ENCODE assay signal across 7 mouse cellular contexts in the genomic region with DNA sequence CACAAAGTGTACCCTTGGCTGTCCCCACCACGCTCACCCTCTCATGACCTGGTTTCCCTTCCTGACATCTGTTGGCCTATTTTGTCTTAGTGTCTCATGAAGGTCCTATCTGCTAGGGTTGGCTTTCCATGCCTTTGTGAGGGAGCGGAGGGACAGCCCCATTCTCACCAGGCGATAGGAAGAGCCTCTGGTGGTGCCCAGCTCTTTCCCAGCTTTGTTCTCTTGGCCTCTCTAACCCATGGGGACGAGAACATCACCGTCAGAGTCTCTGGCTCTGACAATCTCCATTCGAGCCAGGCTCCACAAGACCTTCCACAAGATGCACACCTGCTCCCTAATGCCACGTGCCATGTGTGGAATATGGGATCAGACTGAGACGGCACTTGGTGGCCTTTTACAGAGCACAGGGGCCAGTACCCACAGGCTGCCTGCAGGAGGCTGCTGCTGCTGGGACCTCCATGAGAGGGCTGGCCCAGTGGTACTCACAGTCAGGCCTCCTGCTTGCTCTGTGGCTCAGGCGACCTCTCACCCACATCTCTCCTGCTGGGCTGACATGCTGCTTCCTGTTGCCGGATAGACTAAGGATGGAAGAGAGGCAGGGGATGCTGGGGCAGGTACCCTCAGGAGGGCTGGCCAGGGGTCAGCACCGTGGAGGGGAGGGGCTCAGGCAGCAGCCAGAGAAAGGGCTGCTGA. TPM values are rescaled to one million over a fixed set of nuclear protein-coding genes. Genes with fewer than 3 reads are reported as not detected.
DNase-seq lines count a peak whose midpoint lies in the region; ATAC-seq and TF ChIP-seq lines count a peak whose summit lies in the region.

No protein-coding gene starts in this region.

- no peak overlapping the region for H3K4me3 ChIP-seq in spleen, adult 2 months (ENCODE audit: extremely low read depth, insufficient read depth, insufficient read length)
- H3K4me3 ChIP-seq in embryonic facial prominence, embryonic 14.5 days (ENCODE audit: low read depth, low read length) = no peak overlapping the region
- H3K4me3 ChIP-seq in kidney, postnatal 0 days (replicated peaks; ENCODE audit: low read depth, low read length) = no peak overlapping the region
- H3K4me3 ChIP-seq in neural tube, embryonic 14.5 days (ENCODE audit: low read depth, low read length) = no peak overlapping the region

- TF ChIP-seq POLR2A in spleen, adult 2 months (IDR thresholded peaks at IDR 0.05; ENCODE audit: low read depth, low read length) = no peak

- WGBS in spleen, adult 2 months = 60% methylated on average over 11 of the region's 11 CpGs
- WGBS in embryonic facial prominence, embryonic 14.5 days = 47% methylated on average over 10 of the region's 11 CpGs
- 56% methylated on average over 11 of the region's 11 CpGs for WGBS in kidney, postnatal 0 days
- 43% methylated on average over 11 of the region's 11 CpGs for WGBS in neural tube, embryonic 14.5 days

- DNase-seq in spleen, adult 2 months (ENCODE audit: low read depth in 1 of 2, low spot score in 2 of 2) = no peak
- DNase-seq in spleen, adult 12 weeks (ENCODE audit: low spot score) = no peak
- no peak for DNase-seq in embryonic facial prominence, embryonic 14.5 days (ENCODE audit: low spot score)
- DNase-seq in kidney, postnatal 0 days (ENCODE audit: low spot score) = peak; percentile 51
- DNase-seq in ovary, postnatal 14 days (ENCODE audit: low spot score) = no peak
- no peak for DNase-seq in layer of hippocampus, adult 9-11 months

- peak overlapping the region; percentile 51 for H3K27ac ChIP-seq in spleen, adult 2 months (ENCODE audit: insufficient read depth, low read length)
- peak overlapping the region; percentile 46; the same call in 1 of the 2 replicates for H3K27ac ChIP-seq in embryonic facial prominence, embryonic 14.5 days (replicated peaks; ENCODE audit: low read depth, low read length)
- H3K27ac ChIP-seq in kidney, postnatal 0 days = peak overlapping the region; percentile 77
- H3K27ac ChIP-seq in neural tube, embryonic 14.5 days (ENCODE audit: low read depth, low read length) = peak overlapping the region; percentile 7; the same call in 1 of the 2 replicates

- peaks cover 4% of the 10 kb centered on the region; the same call in 1 of the 2 replicates for H3K36me3 ChIP-seq in spleen, adult 2 months (ENCODE audit: control insufficient read depth, insufficient read depth, low read length)
- no peaks in the 10 kb centered on the region for H3K36me3 ChIP-seq in embryonic facial prominence, embryonic 14.5 days (ENCODE audit: control insufficient read depth, insufficient read depth, low read length)
- H3K36me3 ChIP-seq in kidney, postnatal 0 days (ENCODE audit: insufficient read depth, low read length) = no peaks in the 10 kb centered on the region
- no peaks in the 10 kb centered on the region; the same call in 1 of the 2 replicates for H3K36me3 ChIP-seq in neural tube, embryonic 14.5 days (ENCODE audit: control insufficient read depth, insufficient read depth, low read length)

- H3K4me2 ChIP-seq in embryonic facial prominence, embryonic 14.5 days (ENCODE audit: low read depth, low read length) = no peak overlapping the region
- H3K4me2 ChIP-seq in kidney, postnatal 0 days (ENCODE audit: low read length) = no peak overlapping the region
- H3K4me2 ChIP-seq in neural tube, embryonic 14.5 days (ENCODE audit: low read depth, low read length) = no peak overlapping the region

- peak overlapping the region; percentile 21; the same call in 1 of the 2 replicates for H3K9ac ChIP-seq in embryonic facial prominence, embryonic 14.5 days (ENCODE audit: low read depth, low read length)
- H3K9ac ChIP-seq in kidney, postnatal 0 days (ENCODE audit: low read depth, low read length) = no peak overlapping the region
- no peak overlapping the region for H3K9ac ChIP-seq in neural tube, embryonic 14.5 days (replicated peaks; ENCODE audit: low read depth, low read length)

- no peaks in the 10 kb centered on the region for H3K9me3 ChIP-seq in embryonic facial prominence, embryonic 14.5 days (ENCODE audit: control insufficient read depth, low read length)
- no peaks in the 10 kb centered on the region for H3K9me3 ChIP-seq in kidney, postnatal 0 days (replicated peaks; ENCODE audit: low read length)
- H3K9me3 ChIP-seq in neural tube, embryonic 14.5 days (ENCODE audit: control insufficient read depth, low read length) = no peaks in the 10 kb centered on the region

- peaks cover 52% of the 10 kb centered on the region for H3K4me1 ChIP-seq in spleen, adult 2 months (ENCODE audit: control insufficient read depth, insufficient read depth, insufficient read length)
- H3K4me1 ChIP-seq in embryonic facial prominence, embryonic 14.5 days (ENCODE audit: control insufficient read depth, insufficient read depth, low read length) = peaks cover 2% of the 10 kb centered on the region; the same call in 1 of the 2 replicates
- H3K4me1 ChIP-seq in kidney, postnatal 0 days (replicated peaks; ENCODE audit: insufficient read depth, low read length) = peaks cover 26% of the 10 kb centered on the region; the same call in 1 of the 2 replicates
- peaks cover 38% of the 10 kb centered on the region for H3K4me1 ChIP-seq in neural tube, embryonic 14.5 days (ENCODE audit: control insufficient read depth, insufficient read depth, low read length)

- H3K27me3 ChIP-seq in spleen, adult 2 months (ENCODE audit: control insufficient read depth, insufficient read depth, low read length) = no peaks in the 10 kb centered on the region
- no peaks in the 10 kb centered on the region for H3K27me3 ChIP-seq in embryonic facial prominence, embryonic 14.5 days (replicated peaks; ENCODE audit: control insufficient read depth, insufficient read depth, low read length)
- H3K27me3 ChIP-seq in kidney, postnatal 0 days (ENCODE audit: insufficient read depth, low read length) = no peaks in the 10 kb centered on the region
- no peaks in the 10 kb centered on the region for H3K27me3 ChIP-seq in neural tube, embryonic 14.5 days (ENCODE audit: control insufficient read depth, insufficient read depth, low read length)

- no peak for TF ChIP-seq CTCF in spleen, adult 2 months (IDR thresholded peaks at IDR 0.05; ENCODE audit: extremely low read depth, insufficient read depth, insufficient read length, insufficient replicate concordance)
- peak; percentile 30; the same call in 1 of the 2 replicates for TF ChIP-seq CTCF in kidney, postnatal 0 days (IDR thresholded peaks at IDR 0.05; ENCODE audit: low read depth)

- peak; percentile 22; the same call in 1 of the 2 replicates for ATAC-seq in embryonic facial prominence, embryonic 14.5 days (ENCODE audit: low read depth)
- peak; percentile 61; the same call in 1 of the 2 replicates for ATAC-seq in kidney, postnatal 0 days (replicated peaks; ENCODE audit: low FRiP score, low read depth)
- ATAC-seq in neural tube, embryonic 14.5 days (ENCODE audit: low read depth) = peak; percentile 62

RNA-seq across cellular contexts. Expression of a gene that starts 6.1 kb away (rescaled TPM):
- 57.3 and 62.8 TPM in 2 replicates for polyA plus RNA-seq in spleen, adult 2 months (2012; rRNA removed)
- 4.3 and 5.3 TPM in 2 replicates for polyA plus RNA-seq in embryonic facial prominence, embryonic 14.5 days (2014; fragmentation: Nextera tagmentation; extraction: Ambion mirVana)
- 16.6 and 19.1 TPM in 2 replicates for polyA plus RNA-seq in kidney, postnatal 0 days (2015; fragmentation: Nextera tagmentation; extraction: Ambion mirVana)
- polyA plus RNA-seq in neural tube, embryonic 14.5 days (2014; fragmentation: Nextera tagmentation; extraction: Ambion mirVana) = 15.5 and 17.0 TPM in 2 replicates

RNA-seq across cellular contexts. Expression of a gene that starts 24.3 kb away (rescaled TPM):
- 11.5 and 13.5 TPM in 2 replicates for polyA plus RNA-seq in spleen, adult 2 months (2012; rRNA removed)
- 6.9 and 7.2 TPM in 2 replicates for polyA plus RNA-seq in embryonic facial prominence, embryonic 14.5 days (2014; fragmentation: Nextera tagmentation; extraction: Ambion mirVana)
- 13.6 and 14.4 TPM in 2 replicates for polyA plus RNA-seq in kidney, postnatal 0 days (2015; fragmentation: Nextera tagmentation; extraction: Ambion mirVana)
- polyA plus RNA-seq in neural tube, embryonic 14.5 days (2014; fragmentation: Nextera tagmentation; extraction: Ambion mirVana) = 1.8 and 3.8 TPM in 2 replicates

RNA-seq across cellular contexts. Expression of a gene that starts 27.7 kb away (rescaled TPM):
- 1.1 and 1.6 TPM in 2 replicates for polyA plus RNA-seq in spleen, adult 2 months (2012; rRNA removed)
- polyA plus RNA-seq in embryonic facial prominence, embryonic 14.5 days (2014; fragmentation: Nextera tagmentation; extraction: Ambion mirVana) = 0.59 and 0.70 TPM in 2 replicates
- 4.2 and 4.5 TPM in 2 replicates for polyA plus RNA-seq in kidney, postnatal 0 days (2015; fragmentation: Nextera tagmentation; extraction: Ambion mirVana)
- 2.8 and 3.5 TPM in 2 replicates for polyA plus RNA-seq in neural tube, embryonic 14.5 days (2014; fragmentation: Nextera tagmentation; extraction: Ambion mirVana)

RNA-seq across cellular contexts. Expression of a gene that starts 50.3 kb away (rescaled TPM):
- polyA plus RNA-seq in spleen, adult 2 months (2012; rRNA removed) = 51.7 and 54.1 TPM in 2 replicates
- polyA plus RNA-seq in embryonic facial prominence, embryonic 14.5 days (2014; fragmentation: Nextera tagmentation; extraction: Ambion mirVana) = 81.7 and 86.3 TPM in 2 replicates
- 68.9 and 69.8 TPM in 2 replicates for polyA plus RNA-seq in kidney, postnatal 0 days (2015; fragmentation: Nextera tagmentation; extraction: Ambion mirVana)
- polyA plus RNA-seq in neural tube, embryonic 14.5 days (2014; fragmentation: Nextera tagmentation; extraction: Ambion mirVana) = 128 TPM in 2 replicates

RNA-seq across cellular contexts. Expression of a gene that starts 51.0 kb away (rescaled TPM):
- polyA plus RNA-seq in spleen, adult 2 months (2012; rRNA removed) = 64.2 and 72.8 TPM in 2 replicates
- 76.6 and 83.5 TPM in 2 replicates for polyA plus RNA-seq in embryonic facial prominence, embryonic 14.5 days (2014; fragmentation: Nextera tagmentation; extraction: Ambion mirVana)
- polyA plus RNA-seq in kidney, postnatal 0 days (2015; fragmentation: Nextera tagmentation; extraction: Ambion mirVana) = 36.3 and 36.6 TPM in 2 replicates
- polyA plus RNA-seq in neural tube, embryonic 14.5 days (2014; fragmentation: Nextera tagmentation; extraction: Ambion mirVana) = 65.0 and 82.8 TPM in 2 replicates

Comparison
In these comparisons a context has a peak if more than half of its experiments do, and no peak if none do; other contexts are left out.
1. H3K27ac ChIP-seq: peak in every context shown above with its lines; median percentile 77 in kidney, postnatal 0 days; 51 in spleen, adult 2 months; 46 in embryonic facial prominence, embryonic 14.5 days; 7 in neural tube, embryonic 14.5 days.